Mouse (Mus musculus): ENCODE measurements at regions not wholly inside any gene's neighbourhood (a gene's known extent, or its start where the extent isn't known, plus 50 kb on each side); places are given as distances from the start of the nearest gene placed in this dataset.

DNA sequence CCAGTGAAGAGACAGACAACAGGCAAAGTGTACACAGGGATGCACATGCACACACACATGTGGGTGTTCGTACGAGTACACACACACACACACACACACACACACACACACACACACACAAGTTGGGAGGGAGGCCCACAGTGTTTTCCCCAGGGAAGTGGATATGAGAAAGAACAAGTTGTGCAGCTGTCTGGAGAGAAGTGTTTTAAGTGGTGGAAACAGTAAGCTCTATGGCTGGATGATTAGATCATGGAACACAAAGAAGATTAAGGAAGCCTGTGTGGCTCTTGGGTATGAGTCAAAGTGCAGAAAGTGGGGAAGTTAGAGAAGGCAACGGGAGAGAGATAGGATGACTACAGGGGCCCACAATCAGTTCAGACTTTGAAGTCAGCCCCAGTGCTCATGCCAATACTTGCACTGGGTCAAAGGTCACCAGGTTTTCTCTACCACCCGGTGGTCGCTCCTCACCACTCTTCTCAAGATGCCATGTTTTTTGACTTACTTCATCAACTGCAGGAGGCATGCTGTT is 85.1 kb upstream of the Bmper start:
- TF ChIP-seq POLR2A (IDR thresholded peaks at IDR 0.05; ENCODE audit: low read depth, low read length) = no peak
- TF ChIP-seq CTCF (IDR thresholded peaks at IDR 0.05; ENCODE audit: borderline replicate concordance, insufficient read depth, low read length) = no peak
